In the genomic region with DNA sequence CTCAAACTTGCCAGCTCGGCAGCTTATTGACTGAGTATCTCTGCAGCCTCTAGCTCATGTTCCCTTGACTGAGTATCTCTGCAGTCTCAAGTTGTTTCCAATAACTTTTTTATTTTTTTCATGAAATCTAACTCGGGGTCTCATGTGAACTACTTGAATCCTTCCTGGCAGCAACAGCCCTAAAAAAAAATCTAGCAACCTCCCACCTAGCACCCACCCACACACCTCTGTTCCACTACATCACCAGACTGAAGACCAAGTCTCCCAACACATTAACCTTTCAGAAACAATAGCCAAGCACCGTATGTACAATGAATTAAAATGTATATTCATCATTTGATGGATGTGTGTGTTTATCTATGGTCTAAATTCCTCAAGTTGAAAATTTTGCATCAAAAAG, we compare ENCODE assay signal across 19 mouse cellular contexts.
A peak's percentile ranks its signal among the peaks of the same experiment; 100 is the strongest.
DNase-seq lines count a peak whose midpoint lies in the region; TF ChIP-seq lines count a peak whose summit lies in the region.
"Had no signal": no experiment of that assay in that cellular context is flagged by ENCODE, and none has a peak within 500 bp of the region (broad histone marks: within the 10 kb centered on the region; RNA-seq: fewer than 3 reads in every experiment).

No protein-coding gene starts in this region.

- peak; percentile 10 to 19 for DNase-seq in left cerebral cortex, postnatal 36 days (ENCODE audit: low spot score in 2 of 2)
- no peak for DNase-seq in left cerebral cortex, adult 9 months (ENCODE audit: low spot score in 2 of 2)
- DNase-seq in right cerebral cortex, adult 18-20 months, result peak; percentile 33
- no peak for DNase-seq in right cerebral cortex, postnatal 4 days
- peak; percentile 58 for DNase-seq in brain, adult 2 months (ENCODE audit: low read depth, low spot score)
- peak; percentile 55 for DNase-seq in telencephalon, adult 2 months (ENCODE audit: low read depth, low spot score)
- DNase-seq in lung, adult 2 months, result no peak
- DNase-seq: adrenal gland, adult 2 months; adrenal gland, postnatal 10 days; adrenal gland, postnatal 25 days; cerebellum, adult 11-12 months; cerebellum, adult 2 months; cerebellum, adult 9-10 months; cerebellum, postnatal 10 days; cerebellum, postnatal 25 days had no signal

- H3K4me3 ChIP-seq in lung, adult 2 months (replicated peaks; ENCODE audit: extremely low read depth, low read depth, low read length), result no peak overlapping the region
- H3K4me3 ChIP-seq: embryonic facial prominence, embryonic 10.5 days; embryonic facial prominence, embryonic 12.5 days; forebrain, embryonic 13.5 days; forebrain, embryonic 15.5 days had no signal

- intact Hi-C loops in left cerebral cortex, postnatal 36 days (cut with DNase I), result loop anchor here (5.0 kb wide), 1 partner anchor 188 kb away; no protein-coding TSS in a partner anchor

- WGBS in lung, adult 2 months, result 66% methylated on average over 3 of the region's 3 CpGs

- TF ChIP-seq POLR2A in lung, adult 2 months (IDR thresholded peaks at IDR 0.05; ENCODE audit: borderline replicate concordance, extremely low read depth, low read depth, low read length), result no peak

- H3K4me1 ChIP-seq in lung, adult 2 months (ENCODE audit: control insufficient read depth, insufficient read depth, low read length), result no peaks in the 10 kb centered on the region
- H3K4me1 ChIP-seq: embryonic facial prominence, embryonic 10.5 days; embryonic facial prominence, embryonic 12.5 days; forebrain, embryonic 13.5 days; forebrain, embryonic 15.5 days had no signal

- TF ChIP-seq CTCF in lung, adult 2 months (IDR thresholded peaks at IDR 0.05; ENCODE audit: insufficient read depth, low read length), result no peak

Comparison
In these comparisons a context has a peak if more than half of its experiments do, and no peak if none do; other contexts are left out.
1. DNase-seq: peak in left cerebral cortex, postnatal 36 days (2 of 2), right cerebral cortex, adult 18-20 months (single experiment), brain, adult 2 months (single experiment) and telencephalon, adult 2 months (single experiment); none in left cerebral cortex, adult 9 months (0 of 2), right cerebral cortex, postnatal 4 days (single experiment) and lung, adult 2 months (single experiment).